In the genomic region with DNA sequence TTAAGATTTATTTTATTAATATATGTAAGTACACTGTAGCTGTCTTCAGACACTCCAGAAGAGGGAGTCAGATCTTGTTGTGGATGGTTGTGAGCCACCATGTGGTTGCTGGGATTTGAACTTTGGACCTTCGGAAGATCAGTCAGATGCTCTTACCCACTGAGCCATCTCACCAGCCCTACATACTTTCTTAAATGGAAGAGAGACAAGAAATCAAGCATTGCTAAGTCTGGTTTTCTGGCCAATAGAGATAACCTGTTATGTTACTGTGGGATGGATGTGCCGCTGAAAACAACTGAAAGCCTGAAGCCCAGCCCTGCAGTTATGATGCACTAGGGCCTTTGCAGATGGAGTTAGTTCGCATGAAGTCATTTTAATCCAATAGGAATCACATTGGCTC, we compare ENCODE assay signal across 3 mouse cellular contexts. TPM values are rescaled to one million over a fixed set of nuclear protein-coding genes. Genes with fewer than 3 reads are reported as not detected.
DNase-seq lines count a peak whose midpoint lies in the region; TF ChIP-seq lines count a peak whose summit lies in the region.
"Not testable (repeated sequence)": the region's sequence is repeated elsewhere in the genome, so short reads cannot be mapped to it uniquely, and the experiment has no call there.

No protein-coding gene starts in this region.

- H3K36me3 ChIP-seq in CH12.LX (replicated peaks in 1 of 2; ENCODE audit: control insufficient read depth in 1 of 2, insufficient read depth in 1 of 2, low read length in 1 of 2); MEL (ENCODE audit: control insufficient read depth in 1 of 2, insufficient read depth in 2 of 2, low read length in 2 of 2): not testable (repeated sequence)

- in situ Hi-C loops in CH12.LX (cut with MboI; ENCODE audit: low pct_ligation_motif_present, low pct_unique_long_range_greater_than_20kb, low sequenced_read_pairs): not testable (repeated sequence)

- H3K4me2 ChIP-seq in CH12.LX (ENCODE audit: insufficient read depth, low read depth, poor library complexity, severe bottlenecking): not testable (repeated sequence)

- H3K27me3 ChIP-seq in CH12.LX (replicated peaks); MEL (ENCODE audit: control insufficient read depth in 1 of 2, insufficient read depth in 2 of 2, low read length in 2 of 2): not testable (repeated sequence)

- dilution Hi-C loops in CH12.LX (cut with MboI; ENCODE audit: extremely low pct_ligation_motif_present, extremely low pct_unique_long_range_greater_than_20kb, low sequenced_read_pairs): not testable (repeated sequence)

- not testable (repeated sequence) for H3K4me1 ChIP-seq in CH12.LX (ENCODE audit: control insufficient read depth in 1 of 2, insufficient read depth in 2 of 2); MEL (ENCODE audit: control insufficient read depth in 1 of 2, insufficient read depth in 2 of 2, low read length in 2 of 2)

- TF ChIP-seq EP300 in CH12.LX (IDR thresholded peaks at IDR 0.05; ENCODE audit: low read length); MEL (IDR thresholded peaks at IDR 0.05; ENCODE audit: low read depth in 1 of 2, low read length in 2 of 2): not testable (repeated sequence)

- H3K79me2 ChIP-seq in CH12.LX (replicated peaks; ENCODE audit: control insufficient read depth, extremely low read depth, insufficient read depth, poor library complexity, severe bottlenecking); MEL (ENCODE audit: control insufficient read depth, insufficient read depth, low read length, poor library complexity): not testable (repeated sequence)

- not testable (repeated sequence) for H3K27ac ChIP-seq in CH12.LX (ENCODE audit: insufficient read depth, low read depth); MEL (ENCODE audit: control insufficient read depth, low read depth, low read length)

- not testable (repeated sequence) for H3K9ac ChIP-seq in CH12.LX (ENCODE audit: insufficient read depth, low read depth); MEL (ENCODE audit: control insufficient read depth, low read depth, low read length, poor library complexity, severe bottlenecking)

- not testable (repeated sequence) for H3K9me3 ChIP-seq in CH12.LX (replicated peaks; ENCODE audit: low read length); MEL (replicated peaks; ENCODE audit: insufficient read depth, low read length)

- not testable (repeated sequence) for H3K4me3 ChIP-seq in CH12.LX (replicated peaks in 1 of 3; ENCODE audit: low read depth in 2 of 3, low read length in 2 of 3, poor library complexity in 1 of 3); MEL (ENCODE audit: control insufficient read depth in 1 of 2, insufficient read depth in 1 of 2, low read depth in 2 of 2, low read length in 2 of 2)

- not testable (repeated sequence) for TF ChIP-seq RAD21 in CH12.LX (IDR thresholded peaks at IDR 0.05; ENCODE audit: low read depth, low read length); MEL (IDR thresholded peaks at IDR 0.05; ENCODE audit: low read depth, low read length)

- TF ChIP-seq CTCF in CH12.LX (conservative IDR thresholded peaks at IDR 0.05 in 1 of 2, IDR thresholded peaks at IDR 0.05 in 1 of 2; ENCODE audit: low read depth in 2 of 2, low read length in 2 of 2); MEL (IDR thresholded peaks at IDR 0.05 in 2 of 3, conservative IDR thresholded peaks at IDR 0.05 in 1 of 3; ENCODE audit: control insufficient read depth in 1 of 3, insufficient read depth in 1 of 3, low read depth in 2 of 3, low read length in 3 of 3, poor library complexity in 1 of 3, severe bottlenecking in 1 of 3): not testable (repeated sequence)

- TF ChIP-seq POLR2A in CH12.LX (IDR thresholded peaks at IDR 0.05; ENCODE audit: low read depth, low read length); MEL (IDR thresholded peaks at IDR 0.05; ENCODE audit: control insufficient read depth in 1 of 2, insufficient read depth in 1 of 2, low read depth in 1 of 2, low read length in 2 of 2, poor library complexity in 1 of 2): not testable (repeated sequence)

- DNase-seq in CH12.LX (ENCODE audit: extremely low read depth): not testable (repeated sequence)
- DNase-seq in MEL (ENCODE audit: low read depth, low spot score) (peak; percentile 28), R1 (ENCODE audit: low read depth, low spot score) (peak; percentile 16)

TF ChIP-seq in CH12.LX, 34 proteins besides CTCF, POLR2A, EP300 and RAD21:
- peak; percentile 90 for TF ChIP-seq TBP (conservative IDR thresholded peaks at IDR 0.05; ENCODE audit: low read depth, low read length)

TF ChIP-seq in MEL, 35 proteins besides CTCF, POLR2A, EP300 and RAD21:
- TF ChIP-seq TBP (IDR thresholded peaks at IDR 0.05; ENCODE audit: low read depth, low read length): peak; percentile 95

RNA-seq across cellular contexts. Expression of a gene that starts 31.8 kb away (rescaled TPM):
- total RNA-seq in CH12.LX (2012; rRNA removed) (66.3 and 90.4 TPM in 2 replicates), CH12.LX (2014; rRNA removed) (126 and 154 TPM in 2 replicates), MEL (2012; rRNA removed) (30.9 and 35.4 TPM in 2 replicates)
- polyA plus RNA-seq in CH12.LX (2012; ENCODE audit: insufficient read length, low read depth) (124 and 127 TPM in 2 replicates), MEL (2012; ENCODE audit: insufficient read depth in 1 of 2, insufficient read length in 2 of 2, low read depth in 1 of 2, low replicate concordance in 2 of 2, missing spikeins in 1 of 2) (1,000 to 10,000 TPM in 1 of 2 experiments, 10 to 100 TPM in 1; 82.6 to 1,353 TPM)
